Mouse (Mus musculus) left cerebral cortex, adult 8-10 months (tissue): ENCODE data around the gene Mvb12b. TPM values are rescaled to one million over a fixed set of nuclear protein-coding genes. Genes with fewer than 3 reads are reported as not detected.
A peak's percentile ranks its signal among the peaks of the same experiment; 100 is the strongest.

Experiments used
- DNase-seq, 2 experiments: peaks; one replicate each; pipeline ENCODE4 v3.0.0; 2022; ENCODE audit warnings: low spot score in 2 of 2
- total RNA-seq, 4 experiments: library from RNA; stranded (reverse); gene quantifications; 2 replicates each; pipeline ENCODE4 v1.2.4; 2022

Gene Mvb12b
- total RNA-seq, 4 experiments from 2014 or later, result 76.9 to 87.4 (median 79.7) TPM

- DNase-seq, result no peak
These were observed 150.6 kb downstream of the Mvb12b start for GRCm38 (mm10) chr2:33737128-33737527.

GRCm38 (mm10) chr2:33736722-33737121 is 151.0 kb downstream of the Mvb12b start:
- DNase-seq, result peak in 1 of 2 experiments; percentile 54

- peak in 1 of 2 experiments; percentile 87 for DNase-seq
These were observed 152.8 kb downstream of the Mvb12b start for GRCm38 (mm10) chr2:33734781-33735485.

GRCm38 (mm10) chr2:33729701-33730100 is 158.0 kb downstream of the Mvb12b start:
- DNase-seq, result no peak

- no peak for DNase-seq
These were observed 160.5 kb downstream of the Mvb12b start for GRCm38 (mm10) chr2:33727199-33727598.

GRCm38 (mm10) chr2:33720380-33720898 is 167.3 kb downstream of the Mvb12b start:
- DNase-seq, result no peak

GRCm38 (mm10) chr2:33719339-33720066 is 168.2 kb downstream of the Mvb12b start:
- DNase-seq, result no peak

GRCm38 (mm10) chr2:33718561-33718960 is 169.2 kb downstream of the Mvb12b start:
- no peak for DNase-seq

- DNase-seq, result no peak
These were observed 169.9 kb downstream of the Mvb12b start for GRCm38 (mm10) chr2:33717821-33718351.

GRCm38 (mm10) chr2:33717378-33717777 is 170.4 kb downstream of the Mvb12b start:
- DNase-seq, result no peak

- DNase-seq, result no peak
These were observed 170.9 kb downstream of the Mvb12b start for GRCm38 (mm10) chr2:33716878-33717277.

GRCm38 (mm10) chr2:33714932-33715331 is 172.8 kb downstream of the Mvb12b start:
- DNase-seq, result no peak

GRCm38 (mm10) chr2:33713580-33714260 is 174.0 kb downstream of the Mvb12b start:
- no peak for DNase-seq

- no peak for DNase-seq
These were observed 174.9 kb downstream of the Mvb12b start for GRCm38 (mm10) chr2:33712811-33713210.

- DNase-seq, result no peak
These were observed 178.9 kb downstream of the Mvb12b start for GRCm38 (mm10) chr2:33708831-33709230.

GRCm38 (mm10) chr2:33708096-33708495 is 179.7 kb downstream of the Mvb12b start:
- no peak for DNase-seq

- no peak for DNase-seq
These were observed 181.3 kb downstream of the Mvb12b start for GRCm38 (mm10) chr2:33706403-33706802.

GRCm38 (mm10) chr2:33705687-33706320 is 181.9 kb downstream of the Mvb12b start:
- DNase-seq, result no peak

GRCm38 (mm10) chr2:33703286-33703685 is 184.5 kb downstream of the Mvb12b start:
- no peak for DNase-seq

- DNase-seq, result no peak
These were observed 185.0 kb downstream of the Mvb12b start for GRCm38 (mm10) chr2:33702705-33703104.

GRCm38 (mm10) chr2:33701446-33701815 is 186.3 kb downstream of the Mvb12b start:
- DNase-seq, result no peak
